Mouse (Mus musculus) midbrain, embryonic 11.5 days (tissue): ENCODE measurements at regions not wholly inside any gene's neighbourhood (a gene's known extent, or its start where the extent isn't known, plus 50 kb on each side); places are given as distances from the start of the nearest gene placed in this dataset.
A peak's percentile ranks its signal among the peaks of the same experiment; 100 is the strongest.

Experiments
- ATAC-seq: fragments of 200-750 bp; cut with Nextera tagmentation; 2 replicates; pipeline ENCODE4 v1.8.0; 2017; ENCODE audit warnings: moderate TSS enrichment, moderate library complexity; ENCODE audit not compliant: low FRiP score
- DNase-seq: peaks from one replicate; pipeline ENCODE4 v3.0.0; 2015; ENCODE audit warnings: low spot score; ENCODE audit errors: missing footprints
- H3K27ac ChIP-seq: fragments of 300-500 bp; sonication (generic); 2 replicates; pipeline ENCODE4 v1.5.1; 2014; ENCODE audit warnings: low read depth, low read length
- H3K27me3 ChIP-seq: fragments of 300-500 bp; sonication (generic); 2 replicates; pipeline ENCODE4 v1.6.1; 2014; ENCODE audit warnings: mild to moderate bottlenecking, low read length, moderate library complexity, mixed read lengths; ENCODE audit not compliant: control insufficient read depth, insufficient read depth
- H3K36me3 ChIP-seq: fragments of 300-500 bp; sonication (generic); 2 replicates; pipeline ENCODE4 v1.6.1; 2014; ENCODE audit warnings: mild to moderate bottlenecking, low read length, moderate library complexity, mixed read lengths; ENCODE audit not compliant: control insufficient read depth, insufficient read depth
- H3K4me1 ChIP-seq: fragments of 300-500 bp; sonication (generic); 2 replicates; pipeline ENCODE4 v1.6.1; 2014; ENCODE audit warnings: low read length; ENCODE audit not compliant: control insufficient read depth, insufficient read depth
- H3K4me2 ChIP-seq: fragments of 300-500 bp; sonication (generic); 2 replicates; pipeline ENCODE4 v1.6.1; 2014; ENCODE audit warnings: mild to moderate bottlenecking, moderate library complexity
- H3K4me3 ChIP-seq: fragments of 300-500 bp; sonication (generic); 2 replicates; pipeline ENCODE4 v1.5.1; 2014; ENCODE audit warnings: low read depth, low read length
- H3K9ac ChIP-seq: fragments of 300-500 bp; sonication (generic); 2 replicates; pipeline ENCODE4 v1.6.1; 2014; ENCODE audit warnings: low read length
- H3K9me3 ChIP-seq: fragments of 300-500 bp; sonication (generic); 2 replicates; pipeline ENCODE4 v1.6.1; 2016; ENCODE audit warnings: low read length; ENCODE audit not compliant: control insufficient read depth
- WGBS: fragments of 180-500 bp; shearing (Covaris S2); extraction: QIAGEN DNeasy Blood & Tissue Kit; methylation state at CpG from one replicate; pipeline ENCODE4 v1.1.7; 2014; 5-methylcytosine and 5-hydroxymethylcytosine counted together

- ATAC-seq: no peak
- H3K27ac ChIP-seq: no peak overlapping the region
- no peaks in the 10 kb centered on the region for H3K4me1 ChIP-seq
- H3K36me3 ChIP-seq: no peaks in the 10 kb centered on the region
- H3K4me3 ChIP-seq: no peak overlapping the region
- H3K9me3 ChIP-seq: no peaks in the 10 kb centered on the region
- H3K27me3 ChIP-seq: no peaks in the 10 kb centered on the region
- DNase-seq: no peak
- WGBS: 71% methylated on average over 3 of the region's 3 CpGs
- H3K9ac ChIP-seq: no peak overlapping the region
- no peak overlapping the region for H3K4me2 ChIP-seq
These were observed 105.6 kb upstream of the Atxn7l3b start for GRCm38 (mm10) chr10:113034356-113034755.

DNA sequence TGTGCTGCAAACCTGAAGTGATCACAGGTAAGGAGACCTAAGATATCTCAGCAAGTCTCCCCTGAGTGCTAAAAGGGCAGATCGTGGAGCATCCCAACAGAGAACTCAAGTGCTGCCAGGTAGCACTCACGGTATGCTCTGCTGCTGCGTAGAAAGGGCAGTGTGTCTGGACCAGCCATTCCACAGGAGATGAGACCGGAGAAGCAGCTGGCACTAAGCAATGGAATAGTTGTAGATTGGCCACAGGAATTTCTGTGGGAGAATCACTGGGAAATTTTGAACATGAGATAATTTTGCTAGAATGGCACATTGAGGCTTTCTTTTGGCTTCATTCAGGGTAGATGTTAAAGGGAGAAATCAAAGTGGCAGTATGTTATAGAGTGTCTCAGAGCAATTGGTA lies 104.1 kb upstream of the Atxn7l3b start:
- no peaks in the 10 kb centered on the region for H3K9me3 ChIP-seq
- no peak overlapping the region for H3K4me3 ChIP-seq
- no peaks in the 10 kb centered on the region for H3K36me3 ChIP-seq
- ATAC-seq (no peak), DNase-seq (no peak)
- WGBS: 84% methylated on average over 4 of the region's 4 CpGs
- no peak overlapping the region for H3K4me2 ChIP-seq
- no peak overlapping the region for H3K9ac ChIP-seq
- H3K27me3 ChIP-seq: no peaks in the 10 kb centered on the region
- no peak overlapping the region for H3K27ac ChIP-seq
- H3K4me1 ChIP-seq: no peaks in the 10 kb centered on the region

GRCm38 (mm10) chr10:113027300-113027699 lies 98.5 kb upstream of the Atxn7l3b start:
- no peak overlapping the region for H3K4me3 ChIP-seq
- ATAC-seq (peak; percentile 48; the same call in 1 of the 2 replicates), DNase-seq (peak; percentile 90)
- no peaks in the 10 kb centered on the region for H3K9me3 ChIP-seq
- no peak overlapping the region for H3K27ac ChIP-seq
- no peaks in the 10 kb centered on the region for H3K4me1 ChIP-seq
- H3K36me3 ChIP-seq: no peaks in the 10 kb centered on the region
- WGBS: 17% methylated on average over 5 of the region's 5 CpGs
- no peak overlapping the region for H3K4me2 ChIP-seq
- H3K27me3 ChIP-seq: no peaks in the 10 kb centered on the region
- no peak overlapping the region for H3K9ac ChIP-seq

GRCm38 (mm10) chr10:113024633-113025032 lies 95.8 kb upstream of the Atxn7l3b start:
- H3K9ac ChIP-seq: no peak overlapping the region
- no peak for ATAC-seq
- H3K4me2 ChIP-seq: no peak overlapping the region
- no peak overlapping the region for H3K4me3 ChIP-seq
- DNase-seq: no peak
- H3K4me1 ChIP-seq: no peaks in the 10 kb centered on the region
- no peaks in the 10 kb centered on the region for H3K36me3 ChIP-seq
- H3K27ac ChIP-seq: no peak overlapping the region
- H3K9me3 ChIP-seq: no peaks in the 10 kb centered on the region
- H3K27me3 ChIP-seq: no peaks in the 10 kb centered on the region
- 91% methylated on average over 1 of the region's 1 CpGs for WGBS

DNA sequence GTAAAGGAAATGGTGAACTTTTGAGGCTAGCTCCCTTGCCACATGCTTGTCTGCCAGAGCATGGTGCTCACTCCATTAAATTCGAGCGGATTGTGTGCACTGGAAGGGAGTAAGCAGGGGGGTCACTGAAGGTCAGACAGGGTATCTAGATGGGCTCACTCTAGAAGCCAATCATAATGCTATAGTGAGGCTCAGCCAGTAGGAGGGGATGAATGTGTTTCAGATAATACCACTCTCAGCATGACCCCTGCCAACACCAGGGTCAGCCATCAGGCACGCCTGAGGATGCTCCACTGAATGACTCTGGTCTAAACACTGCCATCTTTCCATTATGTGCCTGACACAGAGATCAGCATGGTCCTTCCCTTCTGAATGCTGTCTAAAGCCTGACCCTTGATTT lies 80.3 kb upstream of the Atxn7l3b start:
- WGBS: 32% methylated on average over 3 of the region's 3 CpGs
- Histone ChIP-seq H3K4me3 (no peak overlapping the region), H3K4me2 (no peak overlapping the region), H3K27ac (no peak overlapping the region), H3K36me3 (no peaks in the 10 kb centered on the region), H3K4me1 (no peaks in the 10 kb centered on the region), H3K27me3 (no peaks in the 10 kb centered on the region), H3K9me3 (no peaks in the 10 kb centered on the region), H3K9ac (no peak overlapping the region)
- no peak for DNase-seq
- ATAC-seq: peak; percentile 65

GRCm38 (mm10) chr10:112990720-112991119 lies 61.9 kb upstream of the Atxn7l3b start:
- no peak overlapping the region for H3K27ac ChIP-seq
- H3K4me1 ChIP-seq: no peaks in the 10 kb centered on the region
- no peaks in the 10 kb centered on the region for H3K36me3 ChIP-seq
- 77% methylated on average over 4 of the region's 4 CpGs for WGBS
- DNase-seq: no peak
- H3K9ac ChIP-seq: no peak overlapping the region
- H3K27me3 ChIP-seq: no peaks in the 10 kb centered on the region
- H3K4me3 ChIP-seq: no peak overlapping the region
- H3K4me2 ChIP-seq: no peak overlapping the region
- no peak for ATAC-seq
- H3K9me3 ChIP-seq: no peaks in the 10 kb centered on the region

DNA sequence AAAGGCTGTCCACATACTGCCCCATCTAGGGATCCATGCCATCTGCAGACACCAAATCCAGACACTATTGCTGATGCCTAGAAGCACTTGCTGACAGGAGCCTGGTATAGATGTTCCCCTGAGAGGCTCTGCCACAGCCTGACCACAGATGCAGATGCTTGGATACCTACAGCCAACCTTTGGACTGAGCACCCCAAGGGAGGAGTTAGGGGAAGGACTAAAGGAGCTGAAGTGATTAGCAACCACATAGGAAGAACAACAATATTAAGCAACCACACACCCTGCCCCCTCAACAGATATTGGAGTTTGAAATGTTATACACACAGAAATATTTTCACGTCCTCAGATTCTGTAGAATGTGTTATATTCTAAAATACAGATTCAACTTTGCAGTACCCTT lies 53.9 kb upstream of the Atxn7l3b start:
- 89% methylated on average over 1 of the region's 1 CpGs for WGBS
- Histone ChIP-seq H3K4me1 (no peaks in the 10 kb centered on the region), H3K4me3 (no peak overlapping the region), H3K27ac (no peak overlapping the region), H3K4me2 (no peak overlapping the region), H3K9me3 (no peaks in the 10 kb centered on the region), H3K9ac (no peak overlapping the region), H3K36me3 (no peaks in the 10 kb centered on the region), H3K27me3 (no peaks in the 10 kb centered on the region)
- ATAC-seq: no peak
- DNase-seq: no peak
